Mouse (Mus musculus): ENCODE results near the gene Clk1. TPM values are rescaled to one million over a fixed set of nuclear protein-coding genes. Genes with fewer than 3 reads are reported as not detected.

Gene Clk1
- total and polyA plus RNA-seq, 2 experiments from 2014 or later, result 59.3 to 105 TPM

GRCm38 (mm10) chr1:58365829-58366228 is 58.0 kb downstream of the Clk1 start:
- H3K4me2 ChIP-seq (ENCODE audit: low read depth, low read length), result no peak overlapping the region
- ATAC-seq (ENCODE audit: insufficient read depth, low read depth), result no peak
- no peak overlapping the region for H3K9ac ChIP-seq (replicated peaks; ENCODE audit: low read depth, low read length)
- no peak overlapping the region for H3K27ac ChIP-seq (ENCODE audit: low read depth)
- H3K36me3 ChIP-seq (replicated peaks; ENCODE audit: control insufficient read depth, insufficient read depth, low read length), result no peaks in the 10 kb centered on the region
- 95% methylated on average over 3 of the region's 3 CpGs for WGBS
- H3K27me3 ChIP-seq (ENCODE audit: control insufficient read depth, insufficient read depth, low read length), result no peaks in the 10 kb centered on the region
- H3K4me3 ChIP-seq (ENCODE audit: low read depth, low read length), result no peak overlapping the region
- TF ChIP-seq CTCF (IDR thresholded peaks at IDR 0.05; ENCODE audit: low read depth), result no peak
- no peak for TF ChIP-seq EP300 (IDR thresholded peaks at IDR 0.05; ENCODE audit: low read depth)
- no peak for DNase-seq (ENCODE audit: low spot score)
- H3K4me1 ChIP-seq (ENCODE audit: control insufficient read depth, insufficient read depth), result no peaks in the 10 kb centered on the region
- H3K9me3 ChIP-seq (replicated peaks; ENCODE audit: control insufficient read depth, low read length), result no peaks in the 10 kb centered on the region

GRCm38 (mm10) chr1:58364551-58364950 is 59.3 kb downstream of the Clk1 start:
- H3K9ac ChIP-seq (replicated peaks; ENCODE audit: low read depth, low read length), result no peak overlapping the region
- H3K36me3 ChIP-seq (replicated peaks; ENCODE audit: control insufficient read depth, insufficient read depth, low read length), result no peaks in the 10 kb centered on the region
- WGBS, result 94% methylated on average over 12 of the region's 12 CpGs
- ATAC-seq (ENCODE audit: insufficient read depth, low read depth) (no peak), DNase-seq (ENCODE audit: low spot score) (no peak)
- H3K27ac ChIP-seq (ENCODE audit: low read depth), result no peak overlapping the region
- no peak overlapping the region for H3K4me3 ChIP-seq (ENCODE audit: low read depth, low read length)
- H3K4me2 ChIP-seq (ENCODE audit: low read depth, low read length), result no peak overlapping the region
- no peaks in the 10 kb centered on the region for H3K4me1 ChIP-seq (ENCODE audit: control insufficient read depth, insufficient read depth)
- no peaks in the 10 kb centered on the region for H3K9me3 ChIP-seq (replicated peaks; ENCODE audit: control insufficient read depth, low read length)
- TF ChIP-seq EP300 (IDR thresholded peaks at IDR 0.05; ENCODE audit: low read depth) (no peak), CTCF (IDR thresholded peaks at IDR 0.05; ENCODE audit: low read depth) (no peak)
- H3K27me3 ChIP-seq (ENCODE audit: control insufficient read depth, insufficient read depth, low read length), result no peaks in the 10 kb centered on the region

GRCm38 (mm10) chr1:58362296-58362695 is 61.6 kb downstream of the Clk1 start:
- DNase-seq (ENCODE audit: low spot score), result no peak
- Histone ChIP-seq H3K36me3 (replicated peaks; ENCODE audit: control insufficient read depth, insufficient read depth, low read length) (no peaks in the 10 kb centered on the region), H3K27ac (ENCODE audit: low read depth) (no peak overlapping the region), H3K9me3 (replicated peaks; ENCODE audit: control insufficient read depth, low read length) (no peaks in the 10 kb centered on the region), H3K4me1 (ENCODE audit: control insufficient read depth, insufficient read depth) (no peaks in the 10 kb centered on the region), H3K4me2 (ENCODE audit: low read depth, low read length) (no peak overlapping the region), H3K9ac (replicated peaks; ENCODE audit: low read depth, low read length) (no peak overlapping the region), H3K27me3 (ENCODE audit: control insufficient read depth, insufficient read depth, low read length) (no peaks in the 10 kb centered on the region), H3K4me3 (ENCODE audit: low read depth, low read length) (no peak overlapping the region)
- ATAC-seq (ENCODE audit: insufficient read depth, low read depth), result no peak
- WGBS, result 30% methylated on average over 4 of the region's 4 CpGs
- TF ChIP-seq CTCF (IDR thresholded peaks at IDR 0.05; ENCODE audit: low read depth) (no peak), EP300 (IDR thresholded peaks at IDR 0.05; ENCODE audit: low read depth) (no peak)

Other genes with a start within 250 kb of the Clk1 start
- gene Aox4, start 213.7 kb downstream of the Clk1 start, total RNA-seq (2014; rRNA removed; ENCODE audit: low replicate concordance), result not detected in 2 replicates
- not detected in 2 replicates for gene Aox4, start 213.7 kb downstream of the Clk1 start, polyA plus RNA-seq (2015; fragmentation: Nextera tagmentation; extraction: Ambion mirVana)
- 0.08 TPM in 1 of 2 replicates, not detected in the other for gene Aox2, start 145.7 kb downstream of the Clk1 start, total RNA-seq (2014; rRNA removed; ENCODE audit: low replicate concordance)
- gene Aox2, start 145.7 kb downstream of the Clk1 start, polyA plus RNA-seq (2015; fragmentation: Nextera tagmentation; extraction: Ambion mirVana), result not detected in 2 replicates
- gene Bzw1, start 31.2 kb downstream of the Clk1 start, total RNA-seq (2014; rRNA removed; ENCODE audit: low replicate concordance), result 59.3 and 74.6 TPM in 2 replicates
- 158 and 163 TPM in 2 replicates for gene Bzw1, start 31.2 kb downstream of the Clk1 start, polyA plus RNA-seq (2015; fragmentation: Nextera tagmentation; extraction: Ambion mirVana)
- 9.0 and 43.8 TPM in 2 replicates for gene Nif3l1, start 21.1 kb upstream of the Clk1 start, total RNA-seq (2014; rRNA removed; ENCODE audit: low replicate concordance)
- gene Nif3l1, start 21.1 kb upstream of the Clk1 start, polyA plus RNA-seq (2015; fragmentation: Nextera tagmentation; extraction: Ambion mirVana), result 16.1 and 16.2 TPM in 2 replicates
- gene Ppil3, start 21.4 kb upstream of the Clk1 start, total RNA-seq (2014; rRNA removed; ENCODE audit: low replicate concordance), result 8.7 and 15.2 TPM in 2 replicates
- gene Ppil3, start 21.4 kb upstream of the Clk1 start, polyA plus RNA-seq (2015; fragmentation: Nextera tagmentation; extraction: Ambion mirVana), result 27.1 and 27.9 TPM in 2 replicates
- gene Orc2, start 81.0 kb upstream of the Clk1 start, total RNA-seq (2014; rRNA removed; ENCODE audit: low replicate concordance), result 13.4 and 58.9 TPM in 2 replicates
- gene Orc2, start 81.0 kb upstream of the Clk1 start, polyA plus RNA-seq (2015; fragmentation: Nextera tagmentation; extraction: Ambion mirVana), result 12.6 and 12.8 TPM in 2 replicates
- gene Fam126b, start 162.3 kb upstream of the Clk1 start, total RNA-seq (2014; rRNA removed; ENCODE audit: low replicate concordance), result 5.1 and 5.7 TPM in 2 replicates
- gene Fam126b, start 162.3 kb upstream of the Clk1 start, polyA plus RNA-seq (2015; fragmentation: Nextera tagmentation; extraction: Ambion mirVana), result 3.0 and 3.1 TPM in 2 replicates
- 78.1 and 132 TPM in 2 replicates for gene Ndufb3, start 162.3 kb upstream of the Clk1 start, total RNA-seq (2014; rRNA removed; ENCODE audit: low replicate concordance)
- 432 and 454 TPM in 2 replicates for gene Ndufb3, start 162.3 kb upstream of the Clk1 start, polyA plus RNA-seq (2015; fragmentation: Nextera tagmentation; extraction: Ambion mirVana)